Mouse (Mus musculus): ENCODE results near the gene Lcor.

- TF ChIP-seq CTCF (IDR thresholded peaks at IDR 0.05; ENCODE audit: extremely low read depth, insufficient read length, insufficient replicate concordance, low read depth, low read length) (no peak), POLR2A (IDR thresholded peaks at IDR 0.05; ENCODE audit: low read depth, low read length) (no peak)
These were observed 37.9 kb upstream of the Lcor start for GRCm38 (mm10) chr19:41444491-41444890.
